Mouse (Mus musculus): ENCODE results near the gene Fam122c.
A peak's percentile ranks its signal among the peaks of the same experiment; 100 is the strongest.

Gene Fam122c

DNA sequence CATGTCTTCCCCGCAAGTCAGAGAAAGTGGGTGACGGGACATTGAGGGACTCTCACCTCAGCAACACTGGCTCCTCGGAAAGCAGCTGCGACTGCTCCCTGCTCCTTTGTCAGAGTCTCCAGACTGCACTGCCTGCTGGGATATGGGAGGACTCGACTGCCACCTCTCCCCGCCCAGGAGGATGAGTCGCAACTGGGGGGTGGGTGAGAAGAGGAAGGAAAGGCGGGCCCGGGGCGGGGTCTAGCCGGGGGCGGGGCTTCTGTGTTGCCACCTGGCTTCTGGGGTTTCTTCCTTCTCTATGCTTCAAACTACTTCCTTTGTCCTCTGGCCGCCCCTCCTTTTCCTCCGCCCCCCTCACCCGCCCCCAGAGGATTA is 97.1 kb downstream of the Fam122c start, which contains the start of gene Mospd1:
Gene Mospd1 (minus strand): TSS at position 137 of the 375 bp plus-strand sequence.
- peak; percentile 25 for DNase-seq (ENCODE audit: low spot score)
